Mouse (Mus musculus): ENCODE data around the gene Zic5. TPM values are rescaled to one million over a fixed set of nuclear protein-coding genes. Genes with fewer than 3 reads are reported as not detected.

Gene Zic5
- polyA plus RNA-seq, 1 experiment, result not detected

DNA sequence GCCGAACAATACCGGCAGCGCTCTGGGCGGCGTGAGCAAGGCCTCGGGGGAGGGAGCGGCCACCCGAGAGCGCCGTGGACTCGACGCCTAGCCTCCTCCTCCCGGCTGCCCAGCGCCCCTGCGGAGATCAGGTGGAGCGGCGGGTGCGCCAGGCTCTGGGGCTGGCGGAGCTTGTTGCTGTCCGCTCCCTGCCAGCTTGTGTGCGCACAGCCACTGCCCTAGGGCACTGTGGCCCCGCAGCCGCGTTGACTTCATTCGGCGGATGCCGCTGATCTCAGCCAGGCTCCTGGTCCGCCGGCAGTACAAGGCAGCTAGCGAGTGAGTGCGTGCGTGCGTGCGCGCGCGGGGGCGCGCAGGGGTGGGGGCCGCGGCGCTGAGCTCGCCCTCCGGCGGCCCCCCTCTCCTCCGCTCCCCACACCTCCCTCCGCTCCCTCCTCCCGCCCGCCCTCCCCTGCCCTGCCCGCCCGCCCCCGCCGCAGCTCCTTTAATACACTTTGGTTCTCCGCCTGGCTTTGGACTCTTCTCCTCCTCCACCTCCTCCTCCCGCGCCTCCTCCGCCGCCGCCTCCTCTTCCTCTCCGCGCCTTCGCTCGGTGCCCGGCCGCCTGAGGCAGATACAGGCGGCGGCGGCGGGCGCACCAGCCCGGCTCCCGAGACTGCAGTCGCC lies 9.5 kb upstream of the Zic5 start, which contains the start of gene Zic2:
Gene Zic2 (plus strand): TSS at position 545 of the 666 bp plus-strand sequence.
- Histone ChIP-seq H3K4me1 (peaks cover 39% of the 10 kb centered on the region), H3K9me3 (0 out of 2 replicates have a peak, but pooled peaks cover 4% of the 10 kb centered on the region), H3K27me3 (replicated peaks) (peaks cover 91% of the 10 kb centered on the region), H3K36me3 (replicated peaks; ENCODE audit: low read length) (no peaks in the 10 kb centered on the region), H3K4me3 (replicated peaks) (peak within 1 kb of the TSS; percentile 87)
- no peak for TF ChIP-seq GATA1 (IDR thresholded peaks at IDR 0.05; ENCODE audit: borderline replicate concordance, low read length)
- no peak for TF ChIP-seq FLI1 (IDR thresholded peaks at IDR 0.05; ENCODE audit: low read length)

DNA sequence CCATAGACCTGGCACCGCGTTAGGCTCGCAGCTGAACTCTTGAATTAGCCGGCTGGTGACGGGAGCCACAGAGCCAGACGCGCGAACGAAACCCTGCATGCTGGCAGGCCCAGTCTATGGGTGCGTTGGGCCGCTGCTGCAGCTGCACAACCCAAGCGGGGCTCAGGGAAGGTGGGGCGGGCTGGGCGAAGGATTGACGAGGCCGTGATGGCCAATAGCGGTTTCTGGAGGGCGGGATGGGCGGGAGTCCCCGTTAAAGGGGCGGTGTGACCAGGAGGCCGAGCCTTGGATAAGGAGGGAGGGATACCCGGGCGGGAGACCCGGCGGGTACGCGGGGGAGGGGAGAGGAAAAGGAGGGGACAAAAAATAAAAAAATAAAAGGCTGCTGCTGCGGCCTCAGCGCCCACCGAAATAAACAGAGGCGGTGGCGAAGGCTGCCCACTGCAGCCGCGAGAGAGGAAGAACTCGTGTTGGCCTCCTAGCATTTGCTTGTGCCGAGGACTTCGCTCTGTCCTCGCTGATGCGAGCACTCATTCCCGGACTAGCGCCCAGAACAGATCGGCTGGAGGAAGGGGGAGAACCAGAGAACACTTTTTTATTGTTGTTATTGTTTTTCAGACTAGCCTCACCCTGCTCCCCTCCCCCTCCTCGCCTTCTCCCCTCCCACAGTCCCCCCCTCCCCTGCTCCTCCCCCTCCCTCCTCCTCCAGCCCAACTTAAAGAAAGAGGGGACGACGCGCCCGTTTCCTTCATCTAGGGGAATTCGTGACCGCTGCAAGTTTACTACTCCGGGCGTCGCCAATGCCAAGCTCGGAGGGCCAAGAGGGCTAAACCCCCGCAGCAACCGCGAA lies 8.8 kb upstream of the Zic5 start:
- Histone ChIP-seq H3K4me1 (peaks cover 39% of the 10 kb centered on the region), H3K27me3 (replicated peaks) (peaks cover 93% of the 10 kb centered on the region), H3K9me3 (0 out of 2 replicates have a peak, but pooled peaks cover 4% of the 10 kb centered on the region), H3K36me3 (replicated peaks; ENCODE audit: low read length) (no peaks in the 10 kb centered on the region), H3K4me3 (replicated peaks) (peak overlapping the region; percentile 87)
- TF ChIP-seq FLI1 (IDR thresholded peaks at IDR 0.05; ENCODE audit: low read length) (no peak), GATA1 (IDR thresholded peaks at IDR 0.05; ENCODE audit: borderline replicate concordance, low read length) (no peak)

DNA sequence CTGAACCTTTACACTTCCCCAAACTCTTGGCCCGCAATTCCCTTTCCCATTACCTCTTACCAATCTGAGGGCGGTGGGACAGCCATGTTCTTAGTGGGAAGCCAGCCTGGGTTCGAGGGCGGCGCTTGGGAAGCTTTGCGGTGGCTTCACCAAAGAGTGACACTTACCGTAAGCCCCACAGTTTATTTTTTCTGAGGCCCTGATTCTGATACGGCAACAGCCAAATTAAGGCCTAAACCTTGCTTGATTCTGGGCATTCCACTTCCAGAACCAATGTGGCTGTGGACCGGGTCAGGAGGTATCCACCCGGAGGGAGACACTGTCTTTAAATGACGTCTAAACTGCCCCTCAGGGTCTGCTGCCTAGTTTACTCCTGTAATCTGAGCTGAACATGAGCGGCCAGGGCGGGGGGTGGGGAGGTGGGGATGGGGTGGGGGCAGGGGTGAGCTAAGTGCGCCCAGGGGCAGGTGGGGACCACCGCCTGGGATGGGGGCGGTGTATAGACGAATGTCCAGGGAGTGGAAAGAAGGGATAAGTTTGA lies 7.8 kb upstream of the Zic5 start:
- peaks cover 8% of the 10 kb centered on the region; the same call in 1 of the 2 replicates for H3K9me3 ChIP-seq
- H3K4me3 ChIP-seq (replicated peaks), result no peak overlapping the region
- H3K27me3 ChIP-seq (replicated peaks), result peaks cover 93% of the 10 kb centered on the region
- H3K4me1 ChIP-seq, result peaks cover 30% of the 10 kb centered on the region
- TF ChIP-seq FLI1 (IDR thresholded peaks at IDR 0.05; ENCODE audit: low read length) (no peak), GATA1 (IDR thresholded peaks at IDR 0.05; ENCODE audit: borderline replicate concordance, low read length) (no peak)
- H3K36me3 ChIP-seq (replicated peaks; ENCODE audit: low read length), result no peaks in the 10 kb centered on the region

GRCm38 (mm10) chr14:122472647-122473046 lies 7.2 kb upstream of the Zic5 start:
- Histone ChIP-seq H3K4me3 (replicated peaks) (no peak overlapping the region), H3K27me3 (replicated peaks) (peaks cover 93% of the 10 kb centered on the region), H3K4me1 (peaks cover 30% of the 10 kb centered on the region), H3K36me3 (replicated peaks; ENCODE audit: low read length) (no peaks in the 10 kb centered on the region), H3K9me3 (peaks cover 8% of the 10 kb centered on the region; the same call in 1 of the 2 replicates)
- TF ChIP-seq FLI1 (IDR thresholded peaks at IDR 0.05; ENCODE audit: low read length) (no peak), GATA1 (IDR thresholded peaks at IDR 0.05; ENCODE audit: borderline replicate concordance, low read length) (no peak)

- H3K27me3 ChIP-seq (replicated peaks), result peaks cover 93% of the 10 kb centered on the region
Measured at GRCm38 (mm10) chr14:122472161-122472560, 6.7 kb upstream of the Zic5 start.

GRCm38 (mm10) chr14:122471449-122472085 lies 6.1 kb upstream of the Zic5 start:
- TF ChIP-seq FLI1 (IDR thresholded peaks at IDR 0.05; ENCODE audit: low read length) (no peak), GATA1 (IDR thresholded peaks at IDR 0.05; ENCODE audit: borderline replicate concordance, low read length) (no peak)
- no peaks in the 10 kb centered on the region for H3K36me3 ChIP-seq (replicated peaks; ENCODE audit: low read length)
- H3K9me3 ChIP-seq, result peaks cover 7% of the 10 kb centered on the region; the same call in 1 of the 2 replicates
- peaks cover 93% of the 10 kb centered on the region for H3K27me3 ChIP-seq (replicated peaks)
- H3K4me3 ChIP-seq (replicated peaks), result no peak overlapping the region
- H3K4me1 ChIP-seq, result peaks cover 29% of the 10 kb centered on the region

More at GRCm38 (mm10) chr14:122472161-122472560, 6.7 kb upstream of the Zic5 start:
- TF ChIP-seq GATA1 (IDR thresholded peaks at IDR 0.05; ENCODE audit: borderline replicate concordance, low read length) (no peak), FLI1 (IDR thresholded peaks at IDR 0.05; ENCODE audit: low read length) (no peak)
- Histone ChIP-seq H3K9me3 (peaks cover 8% of the 10 kb centered on the region; the same call in 1 of the 2 replicates), H3K4me3 (replicated peaks) (no peak overlapping the region), H3K4me1 (peaks cover 30% of the 10 kb centered on the region), H3K36me3 (replicated peaks; ENCODE audit: low read length) (no peaks in the 10 kb centered on the region)

GRCm38 (mm10) chr14:122468971-122469755 lies 3.7 kb upstream of the Zic5 start:
- H3K4me3 ChIP-seq (replicated peaks), result no peak overlapping the region
- no peak for TF ChIP-seq GATA1 (IDR thresholded peaks at IDR 0.05; ENCODE audit: borderline replicate concordance, low read length)
- TF ChIP-seq FLI1 (IDR thresholded peaks at IDR 0.05; ENCODE audit: low read length), result no peak
- peaks cover 21% of the 10 kb centered on the region for H3K4me1 ChIP-seq
- H3K9me3 ChIP-seq, result peaks cover 4% of the 10 kb centered on the region; the same call in 1 of the 2 replicates
- H3K36me3 ChIP-seq (replicated peaks; ENCODE audit: low read length), result no peaks in the 10 kb centered on the region
- H3K27me3 ChIP-seq (replicated peaks), result peaks cover 93% of the 10 kb centered on the region

DNA sequence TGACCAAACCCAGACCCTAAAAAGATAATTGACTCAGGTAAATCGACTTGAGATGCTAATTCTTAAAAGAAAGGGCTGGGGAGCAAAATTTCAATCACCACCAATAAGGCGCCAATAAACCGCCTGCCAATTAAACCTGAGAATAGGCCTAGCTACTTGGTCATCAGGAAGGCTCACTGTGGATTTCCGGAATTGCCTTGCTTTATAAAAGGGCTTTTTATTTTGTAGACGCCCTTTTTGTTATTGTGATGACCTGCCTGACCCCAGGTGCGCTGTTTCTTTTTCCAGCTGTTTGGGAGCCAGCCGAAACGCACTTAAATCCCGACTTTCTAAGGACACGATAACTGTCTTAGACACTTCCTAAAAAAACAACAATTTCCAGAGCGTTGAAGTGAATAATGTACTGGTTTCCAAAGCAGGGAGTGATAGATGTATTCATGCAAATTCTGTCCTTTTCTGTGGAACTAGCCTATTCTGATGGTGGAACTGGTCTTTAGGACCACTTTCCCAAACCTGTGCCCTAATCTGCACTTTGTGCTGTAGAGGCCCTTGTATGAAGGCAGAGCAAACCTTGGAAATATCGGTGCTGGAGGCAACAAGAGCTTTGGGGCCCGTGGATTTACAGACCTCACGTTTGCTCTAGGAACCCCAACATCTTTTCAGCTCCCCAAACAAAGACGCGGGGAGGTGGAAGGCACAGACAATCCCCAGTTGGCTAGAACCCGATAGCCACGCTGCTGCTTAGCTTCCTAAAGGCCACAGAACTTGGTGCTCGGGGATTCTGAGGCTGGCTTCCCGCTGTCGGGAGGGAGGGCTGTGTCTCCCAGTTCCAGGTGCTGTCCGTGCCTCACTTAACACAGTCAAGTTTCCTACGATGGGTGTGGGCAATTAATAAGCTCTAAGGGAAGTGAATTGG lies 2.7 kb upstream of the Zic5 start:
- Histone ChIP-seq H3K36me3 (replicated peaks; ENCODE audit: low read length) (no peaks in the 10 kb centered on the region), H3K9me3 (peaks cover 6% of the 10 kb centered on the region), H3K4me1 (peaks cover 26% of the 10 kb centered on the region), H3K27me3 (replicated peaks) (peaks cover 92% of the 10 kb centered on the region), H3K4me3 (replicated peaks) (no peak overlapping the region)
- no peak for TF ChIP-seq FLI1 (IDR thresholded peaks at IDR 0.05; ENCODE audit: low read length)
- TF ChIP-seq GATA1 (IDR thresholded peaks at IDR 0.05; ENCODE audit: borderline replicate concordance, low read length), result no peak
